Mouse (Mus musculus): Measurements from ENCODE around the gene Khdc1a. TPM values are rescaled to one million over a fixed set of nuclear protein-coding genes. Genes with fewer than 3 reads are reported as not detected.

Khdc1a gene
- polyA plus RNA-seq (2021; fragmentation: Nextera tagmentation): not detected in 2 replicates
- long read RNA-seq, experiment 1: 0 reads
- long read RNA-seq, experiment 2: 0 reads

DNA sequence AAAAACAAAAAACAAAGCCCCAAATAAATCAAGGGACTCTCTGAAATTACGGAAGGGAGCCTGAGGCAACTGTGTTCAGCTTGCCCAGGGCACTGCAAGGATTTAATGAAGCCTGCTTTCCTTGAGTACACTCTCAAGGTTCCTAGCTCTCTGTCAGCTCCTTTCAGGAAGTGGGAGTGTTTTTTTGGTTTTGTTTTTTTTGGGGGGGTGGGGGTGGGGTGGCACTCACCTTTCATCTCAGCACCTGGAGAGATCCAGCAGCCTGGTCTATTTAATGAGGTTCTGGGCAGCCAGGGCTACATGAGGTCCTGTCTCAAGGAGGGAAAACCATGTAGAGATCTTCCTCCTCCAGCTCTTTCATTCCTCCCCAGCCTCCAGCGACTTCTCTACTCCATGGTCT is at the start of gene Khdc1a:
Gene Khdc1a, plus strand, starts transcription at position 301 of the 400 bp plus-strand sequence.

DNA sequence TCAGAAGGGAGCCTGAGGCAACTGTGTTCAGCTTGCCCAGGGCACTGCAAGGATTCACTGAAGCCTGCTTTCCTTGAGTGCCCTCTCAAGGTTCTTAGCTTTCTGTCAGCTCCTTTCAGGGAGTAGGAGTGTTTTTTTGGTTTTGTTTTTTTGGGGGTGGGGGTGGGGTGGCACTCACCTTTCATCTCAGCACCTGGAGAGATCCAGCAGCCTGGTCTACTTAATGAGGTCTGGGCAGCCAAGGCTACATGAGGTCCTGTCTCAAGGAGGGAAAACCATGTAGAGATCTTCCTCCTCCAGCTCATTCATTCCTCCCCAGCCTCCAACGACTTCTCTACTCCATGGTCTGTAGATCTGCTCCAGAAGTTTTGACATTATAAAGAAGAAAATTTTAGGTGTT is 18.6 kb downstream of the Khdc1a start, which contains the start of gene Khdc1c:
Gene Khdc1c, plus strand, starts transcription at position 301 of the 400 bp plus-strand sequence.

DNA sequence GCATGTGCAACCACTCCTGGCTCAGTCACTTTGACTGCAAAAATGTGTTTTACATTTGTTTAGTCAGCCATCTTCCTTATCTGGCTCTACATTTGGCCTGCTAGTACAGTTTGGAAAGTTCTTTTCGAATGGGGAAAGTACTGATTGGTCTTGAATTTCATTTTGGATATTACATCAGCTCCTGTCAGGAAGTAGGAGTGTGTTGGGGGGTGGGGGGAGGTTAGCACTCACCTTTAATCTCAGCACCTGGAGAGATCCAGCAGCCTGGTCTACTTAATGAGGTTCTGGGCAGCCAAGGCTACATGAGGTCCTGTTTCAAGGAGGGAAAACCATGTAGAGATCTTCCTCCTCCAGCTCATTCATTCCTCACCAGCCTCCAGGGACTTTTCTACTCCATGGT is 33.8 kb downstream of the Khdc1a start, which contains the start of gene Khdc1b:
Gene Khdc1b, plus strand, starts transcription at position 301 of the 400 bp plus-strand sequence.

Other genes with a start within 250 kb of the Khdc1a start
- gene Tmem14a, start 131.1 kb upstream of the Khdc1a start, polyA plus RNA-seq (2021; fragmentation: Nextera tagmentation): 94.2 and 95.5 TPM in 2 replicates
- 0.34 and 0.59 TPM in 2 replicates for gene Gsta3, start 109.1 kb upstream of the Khdc1a start, polyA plus RNA-seq (2021; fragmentation: Nextera tagmentation)
- not detected in 2 replicates for gene Khdc1c, start 18.7 kb downstream of the Khdc1a start, polyA plus RNA-seq (2021; fragmentation: Nextera tagmentation)
- gene Khdc1b, start 33.9 kb downstream of the Khdc1a start, polyA plus RNA-seq (2021; fragmentation: Nextera tagmentation): not detected in 2 replicates